Mouse (Mus musculus): ENCODE measurements at regions not wholly inside any gene's neighbourhood (a gene's known extent, or its start where the extent isn't known, plus 50 kb on each side); places are given as distances from the start of the nearest gene placed in this dataset.

DNA sequence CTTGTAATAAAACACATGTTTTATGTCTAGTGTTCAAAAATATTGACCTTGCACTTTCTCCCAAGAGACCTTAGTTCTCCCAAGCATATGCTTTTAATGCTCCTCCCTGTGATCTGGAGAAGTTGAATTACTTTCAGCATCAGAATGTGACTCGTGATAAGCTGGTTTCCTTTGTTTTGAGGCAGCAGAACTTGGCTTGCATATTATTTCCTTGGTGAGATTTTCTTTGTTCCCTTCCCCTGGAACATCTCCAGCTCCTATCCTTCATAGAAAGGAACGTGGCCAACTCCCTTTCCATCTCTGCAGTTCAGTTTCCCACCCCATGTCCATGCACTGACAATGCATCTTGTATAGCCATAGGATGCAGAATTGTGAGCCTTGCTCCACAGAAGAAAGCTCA is 1292.0 kb upstream of the Flrt2 start:
- Histone ChIP-seq H3K4me2 (ENCODE audit: low read length) (no peak overlapping the region), H3K4me3 (replicated peaks; ENCODE audit: low read length) (no peak overlapping the region), H3K36me3 (ENCODE audit: control insufficient read depth, insufficient read depth) (no peaks in the 10 kb centered on the region), H3K27me3 (replicated peaks; ENCODE audit: control insufficient read depth, insufficient read depth, low read length) (no peaks in the 10 kb centered on the region), H3K4me1 (replicated peaks; ENCODE audit: control insufficient read depth, insufficient read depth, low read length) (no peaks in the 10 kb centered on the region), H3K9me3 (ENCODE audit: control insufficient read depth, low read length) (no peaks in the 10 kb centered on the region), H3K27ac (ENCODE audit: low read length) (no peak overlapping the region), H3K9ac (replicated peaks; ENCODE audit: low read depth, low read length) (no peak overlapping the region)
- 43% methylated on average over 2 of the region's 2 CpGs for WGBS
- ATAC-seq: no peak

DNA sequence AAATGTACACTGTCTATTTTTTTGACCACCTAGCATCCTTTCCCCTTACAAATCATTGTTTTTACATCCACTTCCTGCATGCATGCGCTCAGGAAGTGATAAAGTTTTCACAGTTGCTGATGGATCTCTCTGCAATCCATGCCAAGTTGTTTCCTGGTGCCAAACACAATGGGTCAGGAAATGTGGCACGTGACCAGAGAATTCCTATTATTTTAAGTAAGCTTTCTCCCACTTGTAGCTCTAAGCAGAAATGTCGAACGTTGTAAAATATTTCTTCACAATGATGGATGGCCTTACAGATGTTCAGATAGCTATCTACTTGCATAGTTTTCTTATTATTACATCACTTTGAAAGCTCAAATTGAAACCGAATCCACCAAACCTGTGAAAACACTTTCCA is 1271.1 kb upstream of the Flrt2 start:
- H3K27me3 ChIP-seq (replicated peaks; ENCODE audit: control insufficient read depth, insufficient read depth, low read length): no peaks in the 10 kb centered on the region
- 79% methylated on average over 5 of the region's 5 CpGs for WGBS

DNA sequence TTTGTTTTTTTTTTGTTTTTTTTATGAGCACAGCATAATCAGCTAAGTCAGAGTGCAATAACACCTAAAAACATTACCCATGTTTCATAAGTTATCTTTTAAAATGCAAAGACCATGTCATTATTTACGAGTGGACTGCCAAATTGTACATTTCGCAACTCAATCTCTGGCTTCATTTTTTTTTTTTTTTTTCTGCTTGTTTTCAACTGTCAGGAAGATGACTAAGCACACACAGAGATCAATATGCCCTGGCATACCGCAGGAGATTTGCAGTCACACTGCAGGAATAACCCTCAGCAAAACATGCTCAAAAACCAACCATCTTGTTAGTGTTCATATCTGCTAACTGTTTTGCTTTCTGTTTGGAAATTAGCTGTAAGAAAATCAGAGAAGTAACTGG is 1270.3 kb upstream of the Flrt2 start:
- 80% methylated on average over 3 of the region's 3 CpGs for WGBS
- Histone ChIP-seq H3K27ac (ENCODE audit: low read length) (no peak overlapping the region), H3K4me1 (replicated peaks; ENCODE audit: control insufficient read depth, insufficient read depth, low read length) (no peaks in the 10 kb centered on the region), H3K9ac (replicated peaks; ENCODE audit: low read depth, low read length) (no peak overlapping the region), H3K9me3 (ENCODE audit: control insufficient read depth, low read length) (no peaks in the 10 kb centered on the region), H3K27me3 (replicated peaks; ENCODE audit: control insufficient read depth, insufficient read depth, low read length) (no peaks in the 10 kb centered on the region), H3K4me3 (replicated peaks; ENCODE audit: low read length) (no peak overlapping the region), H3K36me3 (ENCODE audit: control insufficient read depth, insufficient read depth) (no peaks in the 10 kb centered on the region), H3K4me2 (ENCODE audit: low read length) (no peak overlapping the region)
- ATAC-seq: no peak

More for the DNA sequence above, 1271.1 kb upstream of the Flrt2 start:
- H3K36me3 ChIP-seq (ENCODE audit: control insufficient read depth, insufficient read depth): no peaks in the 10 kb centered on the region
- no peak overlapping the region for H3K9ac ChIP-seq (replicated peaks; ENCODE audit: low read depth, low read length)
- no peak for ATAC-seq
- no peaks in the 10 kb centered on the region for H3K4me1 ChIP-seq (replicated peaks; ENCODE audit: control insufficient read depth, insufficient read depth, low read length)
- H3K4me2 ChIP-seq (ENCODE audit: low read length): no peak overlapping the region
- no peaks in the 10 kb centered on the region for H3K9me3 ChIP-seq (ENCODE audit: control insufficient read depth, low read length)
- H3K4me3 ChIP-seq (replicated peaks; ENCODE audit: low read length): no peak overlapping the region
- no peak overlapping the region for H3K27ac ChIP-seq (ENCODE audit: low read length)

DNA sequence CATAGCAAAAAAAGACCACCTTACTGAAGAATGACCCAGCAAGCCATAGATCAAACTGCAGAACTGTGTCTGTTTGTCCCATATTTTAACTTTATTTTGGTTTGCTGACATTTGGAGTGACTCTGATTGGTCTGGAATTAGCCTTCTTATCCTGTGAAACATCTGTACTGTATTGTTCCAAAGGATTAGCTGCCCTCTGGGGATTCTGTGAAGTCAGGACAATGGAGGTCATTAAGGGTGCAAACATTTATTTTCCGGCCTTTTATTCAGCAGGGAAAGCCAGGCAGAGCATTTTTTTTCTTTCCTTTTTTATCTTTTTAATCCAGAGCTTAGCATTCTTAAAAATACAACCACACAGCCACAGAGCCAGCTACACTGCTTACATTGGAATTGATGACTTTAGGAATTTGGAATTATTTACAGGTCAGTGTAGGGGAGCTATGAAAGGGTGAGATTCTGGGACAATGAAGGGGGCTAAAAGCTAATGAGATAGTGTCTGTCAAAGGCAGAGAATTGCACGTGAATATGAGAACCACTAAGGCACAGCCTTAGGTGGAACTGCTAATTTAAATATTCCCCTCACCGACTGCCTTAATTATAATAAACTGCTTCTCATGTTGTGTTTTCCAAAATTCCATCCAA is 1267.6 kb upstream of the Flrt2 start:
- 5% methylated on average over 3 of the region's 3 CpGs for WGBS
- H3K27me3 ChIP-seq (replicated peaks; ENCODE audit: control insufficient read depth, insufficient read depth, low read length): no peaks in the 10 kb centered on the region
- no peak overlapping the region for H3K9ac ChIP-seq (replicated peaks; ENCODE audit: low read depth, low read length)
- H3K4me1 ChIP-seq (replicated peaks; ENCODE audit: control insufficient read depth, insufficient read depth, low read length): no peaks in the 10 kb centered on the region
- H3K36me3 ChIP-seq (ENCODE audit: control insufficient read depth, insufficient read depth): no peaks in the 10 kb centered on the region
- H3K4me2 ChIP-seq (ENCODE audit: low read length): no peak overlapping the region
- H3K4me3 ChIP-seq (replicated peaks; ENCODE audit: low read length): no peak overlapping the region
- no peaks in the 10 kb centered on the region for H3K9me3 ChIP-seq (ENCODE audit: control insufficient read depth, low read length)
- no peak for ATAC-seq
- H3K27ac ChIP-seq (ENCODE audit: low read length): no peak overlapping the region

DNA sequence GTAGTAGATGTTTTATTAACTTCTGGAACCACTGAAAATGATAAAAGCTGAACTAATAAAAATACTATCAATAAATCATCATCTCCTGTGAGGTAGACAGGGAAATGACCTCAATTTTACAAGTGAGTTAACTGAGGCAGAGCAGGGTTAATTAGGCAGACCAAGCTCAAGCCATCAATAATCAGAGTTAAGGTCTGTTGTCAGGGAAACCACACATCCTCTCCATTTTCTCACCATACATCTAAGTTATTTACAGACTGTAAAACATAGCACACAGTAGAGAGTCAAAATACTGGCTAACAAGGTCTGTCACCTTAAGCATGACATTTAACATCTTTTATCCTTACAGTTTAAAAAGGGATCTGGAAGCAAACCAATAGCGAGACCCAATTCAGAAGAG is 1242.5 kb upstream of the Flrt2 start:
- 81% methylated on average over 1 of the region's 1 CpGs for WGBS
- Histone ChIP-seq H3K9me3 (ENCODE audit: control insufficient read depth, low read length) (no peaks in the 10 kb centered on the region), H3K36me3 (ENCODE audit: control insufficient read depth, insufficient read depth) (no peaks in the 10 kb centered on the region), H3K4me3 (replicated peaks; ENCODE audit: low read length) (no peak overlapping the region), H3K9ac (replicated peaks; ENCODE audit: low read depth, low read length) (no peak overlapping the region), H3K4me2 (ENCODE audit: low read length) (no peak overlapping the region), H3K4me1 (replicated peaks; ENCODE audit: control insufficient read depth, insufficient read depth, low read length) (no peaks in the 10 kb centered on the region), H3K27me3 (replicated peaks; ENCODE audit: control insufficient read depth, insufficient read depth, low read length) (no peaks in the 10 kb centered on the region), H3K27ac (ENCODE audit: low read length) (no peak overlapping the region)
- ATAC-seq: no peak

DNA sequence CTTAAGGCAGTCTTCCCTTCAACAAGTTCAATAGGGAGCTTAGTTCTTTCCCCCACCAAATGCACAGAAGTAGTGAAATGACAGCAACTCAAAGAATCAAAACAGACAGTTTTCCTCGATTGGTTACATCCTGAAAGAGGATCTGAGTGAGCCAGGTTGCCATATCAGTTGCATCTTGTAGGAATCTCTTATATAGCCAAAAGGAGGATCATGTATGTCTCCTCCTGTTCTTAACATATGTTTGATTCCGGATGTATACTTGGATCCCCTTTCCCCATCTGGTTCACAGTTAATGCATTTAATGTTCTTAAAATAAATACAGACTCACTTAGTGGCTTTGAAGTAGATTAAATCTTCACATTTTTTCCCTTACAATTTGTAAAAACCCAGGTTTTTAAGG is 1224.0 kb upstream of the Flrt2 start:
- no peak overlapping the region for H3K27ac ChIP-seq (ENCODE audit: low read length)
- no peaks in the 10 kb centered on the region for H3K9me3 ChIP-seq (ENCODE audit: control insufficient read depth, low read length)
- ATAC-seq: peak; percentile 61; the same call in 1 of the 2 replicates
- no peaks in the 10 kb centered on the region for H3K4me1 ChIP-seq (replicated peaks; ENCODE audit: control insufficient read depth, insufficient read depth, low read length)
- no peaks in the 10 kb centered on the region for H3K27me3 ChIP-seq (replicated peaks; ENCODE audit: control insufficient read depth, insufficient read depth, low read length)
- no peak overlapping the region for H3K4me2 ChIP-seq (ENCODE audit: low read length)
- H3K4me3 ChIP-seq (replicated peaks; ENCODE audit: low read length): no peak overlapping the region
- H3K36me3 ChIP-seq (ENCODE audit: control insufficient read depth, insufficient read depth): no peaks in the 10 kb centered on the region
- 63% methylated on average over 2 of the region's 2 CpGs for WGBS
- no peak overlapping the region for H3K9ac ChIP-seq (replicated peaks; ENCODE audit: low read depth, low read length)

DNA sequence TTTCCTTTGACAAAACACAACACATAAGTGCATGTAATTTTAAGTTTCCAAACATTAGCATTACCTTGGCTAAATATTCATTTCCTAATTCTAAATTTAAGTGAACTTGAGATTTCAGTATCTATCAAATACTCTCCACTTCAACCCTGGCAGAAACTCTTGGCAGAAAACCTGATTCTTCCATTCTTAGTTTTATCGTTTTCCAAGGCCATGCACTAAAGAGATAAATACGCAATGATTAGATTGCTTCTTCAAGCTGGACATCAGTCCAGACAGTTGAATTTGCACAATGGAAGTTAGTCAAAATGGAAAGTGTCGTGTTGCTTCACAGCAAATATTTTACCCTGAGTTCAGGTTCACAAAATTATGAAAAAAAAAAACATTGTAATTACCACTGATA is 1223.4 kb upstream of the Flrt2 start:
- Histone ChIP-seq H3K36me3 (ENCODE audit: control insufficient read depth, insufficient read depth) (no peaks in the 10 kb centered on the region), H3K4me3 (replicated peaks; ENCODE audit: low read length) (no peak overlapping the region), H3K27ac (ENCODE audit: low read length) (no peak overlapping the region), H3K9me3 (ENCODE audit: control insufficient read depth, low read length) (no peaks in the 10 kb centered on the region), H3K4me2 (ENCODE audit: low read length) (no peak overlapping the region), H3K9ac (replicated peaks; ENCODE audit: low read depth, low read length) (no peak overlapping the region), H3K27me3 (replicated peaks; ENCODE audit: control insufficient read depth, insufficient read depth, low read length) (no peaks in the 10 kb centered on the region), H3K4me1 (replicated peaks; ENCODE audit: control insufficient read depth, insufficient read depth, low read length) (no peaks in the 10 kb centered on the region)
- no peak for ATAC-seq
- 73% methylated on average over 3 of the region's 3 CpGs for WGBS

DNA sequence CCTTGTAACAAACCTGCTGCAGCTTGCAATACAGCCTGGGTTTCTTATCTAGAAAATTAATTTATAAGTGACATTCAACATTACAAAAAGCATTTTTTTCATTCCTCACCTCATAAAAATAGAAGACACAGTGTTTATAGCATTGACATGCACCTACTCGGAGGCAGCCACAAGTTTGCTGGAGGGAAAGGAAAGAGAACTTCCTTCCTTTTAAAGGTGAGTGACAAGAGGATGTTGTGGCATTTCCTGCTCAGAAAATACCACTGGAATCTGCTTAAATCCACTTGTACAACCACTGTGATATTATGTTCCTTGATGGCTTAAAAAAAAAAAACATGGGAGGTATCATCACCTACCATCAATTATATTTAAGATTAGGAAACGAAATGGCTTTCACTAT is 1222.2 kb upstream of the Flrt2 start:
- H3K4me2 ChIP-seq (ENCODE audit: low read length): no peak overlapping the region
- no peaks in the 10 kb centered on the region for H3K4me1 ChIP-seq (replicated peaks; ENCODE audit: control insufficient read depth, insufficient read depth, low read length)
- H3K27ac ChIP-seq (ENCODE audit: low read length): no peak overlapping the region
- no peak for ATAC-seq
- H3K36me3 ChIP-seq (ENCODE audit: control insufficient read depth, insufficient read depth): no peaks in the 10 kb centered on the region
- H3K4me3 ChIP-seq (replicated peaks; ENCODE audit: low read length): no peak overlapping the region
- H3K9me3 ChIP-seq (ENCODE audit: control insufficient read depth, low read length): no peaks in the 10 kb centered on the region
- no peak overlapping the region for H3K9ac ChIP-seq (replicated peaks; ENCODE audit: low read depth, low read length)
- H3K27me3 ChIP-seq (replicated peaks; ENCODE audit: control insufficient read depth, insufficient read depth, low read length): no peaks in the 10 kb centered on the region
- WGBS: 81% methylated on average over 2 of the region's 2 CpGs

DNA sequence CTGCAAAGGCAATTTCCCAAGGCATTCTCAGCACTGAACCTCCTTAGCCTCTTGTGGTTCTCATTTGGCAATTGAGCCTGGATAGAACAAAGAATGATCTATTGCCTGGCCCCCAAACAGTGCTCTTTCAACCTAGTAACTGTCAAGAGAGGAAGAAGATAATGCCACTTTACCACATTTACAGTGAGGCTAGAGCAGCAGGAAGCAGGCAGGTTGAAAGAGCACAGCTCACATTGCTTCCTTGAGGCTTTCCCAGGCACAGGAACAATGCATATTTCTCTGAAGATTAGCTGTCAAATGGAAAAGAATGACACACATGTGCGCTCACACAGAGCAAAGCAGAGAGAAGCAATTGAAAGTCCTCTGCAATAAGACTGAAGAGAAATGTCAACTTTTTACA is 1221.0 kb upstream of the Flrt2 start:
- no peaks in the 10 kb centered on the region for H3K36me3 ChIP-seq (ENCODE audit: control insufficient read depth, insufficient read depth)
- ATAC-seq: no peak
- no peak overlapping the region for H3K9ac ChIP-seq (replicated peaks; ENCODE audit: low read depth, low read length)
- H3K9me3 ChIP-seq (ENCODE audit: control insufficient read depth, low read length): no peaks in the 10 kb centered on the region
- no peak overlapping the region for H3K4me2 ChIP-seq (ENCODE audit: low read length)
- no peak overlapping the region for H3K27ac ChIP-seq (ENCODE audit: low read length)
- H3K27me3 ChIP-seq (replicated peaks; ENCODE audit: control insufficient read depth, insufficient read depth, low read length): no peaks in the 10 kb centered on the region
- 67% methylated on average over 1 of the region's 1 CpGs for WGBS
- H3K4me3 ChIP-seq (replicated peaks; ENCODE audit: low read length): no peak overlapping the region
- H3K4me1 ChIP-seq (replicated peaks; ENCODE audit: control insufficient read depth, insufficient read depth, low read length): no peaks in the 10 kb centered on the region

DNA sequence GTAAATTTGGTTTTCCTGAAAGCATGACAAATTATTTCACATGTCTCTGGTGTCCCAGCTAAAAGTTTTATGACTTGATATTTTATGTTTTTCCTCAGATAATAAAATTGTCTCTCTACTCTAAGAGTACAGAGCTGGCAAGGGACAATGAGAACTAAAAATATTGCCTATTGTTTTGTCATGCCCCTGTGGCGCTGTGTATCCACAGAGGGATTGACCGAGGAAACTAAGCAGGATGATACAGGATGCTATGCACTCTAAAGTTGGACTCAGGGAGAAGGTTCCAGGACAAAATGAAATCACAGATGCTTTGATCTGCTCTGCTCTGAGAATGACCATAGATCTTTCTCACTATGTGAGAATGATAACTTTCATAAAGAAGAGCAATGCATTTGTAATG is 1203.3 kb upstream of the Flrt2 start:
- no peaks in the 10 kb centered on the region for H3K4me1 ChIP-seq (replicated peaks; ENCODE audit: control insufficient read depth, insufficient read depth, low read length)
- WGBS: 90% methylated on average over 2 of the region's 2 CpGs
- H3K9me3 ChIP-seq (ENCODE audit: control insufficient read depth, low read length): no peaks in the 10 kb centered on the region
- H3K4me2 ChIP-seq (ENCODE audit: low read length): no peak overlapping the region
- ATAC-seq: no peak
- no peaks in the 10 kb centered on the region for H3K27me3 ChIP-seq (replicated peaks; ENCODE audit: control insufficient read depth, insufficient read depth, low read length)
- no peak overlapping the region for H3K4me3 ChIP-seq (replicated peaks; ENCODE audit: low read length)
- H3K36me3 ChIP-seq (ENCODE audit: control insufficient read depth, insufficient read depth): no peaks in the 10 kb centered on the region
- H3K27ac ChIP-seq (ENCODE audit: low read length): no peak overlapping the region
- H3K9ac ChIP-seq (replicated peaks; ENCODE audit: low read depth, low read length): no peak overlapping the region

All from forebrain, embryonic 16.5 days (tissue).